Mouse (Mus musculus): Measurements from ENCODE around the gene Inafm1. TPM values are rescaled to one million over a fixed set of nuclear protein-coding genes. Genes with fewer than 3 reads are reported as not detected.
"Not testable (repeated sequence)": the region's sequence is repeated elsewhere in the genome, so short reads cannot be mapped to it uniquely, and the experiment has no call there.

Inafm1 gene
- total RNA-seq (2021): 10 to 100 TPM; 13.1 to 13.2 TPM
- long read RNA-seq, experiment 1, transcript Inafm1-201 (1 exons, 1,605 nt): major isoform, 12 of 12 reads
- long read RNA-seq, experiment 1, partial matches to known transcripts: 0 of 12 reads
- long read RNA-seq, experiment 1, other reads (novel, unspliced or antisense): 0 of 12 reads
- long read RNA-seq, experiment 2, transcript Inafm1-201 (1 exons, 1,605 nt): major isoform, 10 of 10 reads
- long read RNA-seq, experiment 2, partial matches to known transcripts: 0 of 10 reads
- long read RNA-seq, experiment 2, other reads (novel, unspliced or antisense): 0 of 10 reads

GRCm38 (mm10) chr7:16273081-16273765, at the start of gene Inafm1:
Inafm1 (minus strand) TSS chr7:16273617.
- peak; percentile 82 for DNase-seq

GRCm38 (mm10) chr7:16320479-16320878, 47.1 kb upstream of the Inafm1 start:
- no peak for DNase-seq

- no peak for DNase-seq
Observed at GRCm38 (mm10) chr7:16319216-16319615, 45.8 kb upstream of the Inafm1 start.

- no peak for DNase-seq
Observed at GRCm38 (mm10) chr7:16317094-16317493, 43.7 kb upstream of the Inafm1 start.

GRCm38 (mm10) chr7:16315222-16315759, 41.9 kb upstream of the Inafm1 start:
- DNase-seq: no peak

- no peak for DNase-seq
Observed at GRCm38 (mm10) chr7:16314221-16314775, 40.9 kb upstream of the Inafm1 start.

- DNase-seq: peak; percentile 84
Observed at GRCm38 (mm10) chr7:16313481-16314220, 40.2 kb upstream of the Inafm1 start.

GRCm38 (mm10) chr7:16312672-16313311, 39.4 kb upstream of the Inafm1 start:
- DNase-seq: peak; percentile 63

GRCm38 (mm10) chr7:16312011-16312671, 38.7 kb upstream of the Inafm1 start:
- peak; percentile 54 for DNase-seq

- no peak for DNase-seq
Observed at GRCm38 (mm10) chr7:16311453-16312004, 38.1 kb upstream of the Inafm1 start.

GRCm38 (mm10) chr7:16310521-16311452, 37.4 kb upstream of the Inafm1 start:
- peak; percentile 34 for DNase-seq

GRCm38 (mm10) chr7:16310020-16310520, 36.7 kb upstream of the Inafm1 start:
- peak; percentile 89 for DNase-seq

- peak; percentile 91 for DNase-seq
Observed at GRCm38 (mm10) chr7:16309318-16310019, 36.1 kb upstream of the Inafm1 start.

GRCm38 (mm10) chr7:16308555-16309317, 35.3 kb upstream of the Inafm1 start:
- no peak for DNase-seq

GRCm38 (mm10) chr7:16308093-16308492, 34.7 kb upstream of the Inafm1 start, which contains the start of gene Bbc3:
Bbc3 (plus strand) TSS chr7:16308393.
- not testable (repeated sequence) for DNase-seq

GRCm38 (mm10) chr7:16307141-16307540, 33.7 kb upstream of the Inafm1 start:
- DNase-seq: not testable (repeated sequence)

GRCm38 (mm10) chr7:16299419-16300035, 26.1 kb upstream of the Inafm1 start:
- peak; percentile 91 for DNase-seq
